Mouse (Mus musculus): ENCODE data around the gene Tmem156.

The Tmem156 gene

DNA sequence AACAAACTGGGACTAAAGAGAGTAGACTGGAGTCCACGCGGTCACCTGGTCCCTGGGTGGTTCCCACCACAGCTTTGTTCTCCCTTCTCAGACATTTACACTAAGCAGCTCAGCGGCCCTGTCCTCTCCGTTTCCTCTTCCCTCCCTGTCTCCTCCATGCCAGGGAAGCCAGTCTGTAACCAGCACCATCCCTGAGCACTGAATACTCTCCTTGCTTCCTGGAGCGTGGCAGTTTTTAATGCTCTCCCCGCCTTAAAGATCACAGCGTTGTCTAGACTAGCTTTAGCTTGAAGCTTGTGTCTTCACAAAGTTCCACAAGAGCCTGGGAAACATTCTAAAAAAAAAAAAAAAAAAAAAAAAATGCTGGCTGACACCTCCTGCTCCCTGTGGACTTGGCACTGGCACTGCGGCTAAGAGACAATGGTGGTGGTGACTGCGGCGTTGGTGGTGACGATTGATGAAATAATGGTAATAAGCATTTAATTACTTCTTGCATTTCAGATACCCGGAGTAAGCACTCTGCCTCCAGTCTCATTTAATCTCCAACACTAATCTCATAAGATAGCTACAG, 44.6 kb downstream of the Tmem156 start:
- DNase-seq (ENCODE audit: inconsistent ontology term) = peak; percentile 40

- DNase-seq (ENCODE audit: inconsistent ontology term) = no peak
Observed at GRCm38 (mm10) chr5:65046442-65047284, 45.3 kb downstream of the Tmem156 start.

DNA sequence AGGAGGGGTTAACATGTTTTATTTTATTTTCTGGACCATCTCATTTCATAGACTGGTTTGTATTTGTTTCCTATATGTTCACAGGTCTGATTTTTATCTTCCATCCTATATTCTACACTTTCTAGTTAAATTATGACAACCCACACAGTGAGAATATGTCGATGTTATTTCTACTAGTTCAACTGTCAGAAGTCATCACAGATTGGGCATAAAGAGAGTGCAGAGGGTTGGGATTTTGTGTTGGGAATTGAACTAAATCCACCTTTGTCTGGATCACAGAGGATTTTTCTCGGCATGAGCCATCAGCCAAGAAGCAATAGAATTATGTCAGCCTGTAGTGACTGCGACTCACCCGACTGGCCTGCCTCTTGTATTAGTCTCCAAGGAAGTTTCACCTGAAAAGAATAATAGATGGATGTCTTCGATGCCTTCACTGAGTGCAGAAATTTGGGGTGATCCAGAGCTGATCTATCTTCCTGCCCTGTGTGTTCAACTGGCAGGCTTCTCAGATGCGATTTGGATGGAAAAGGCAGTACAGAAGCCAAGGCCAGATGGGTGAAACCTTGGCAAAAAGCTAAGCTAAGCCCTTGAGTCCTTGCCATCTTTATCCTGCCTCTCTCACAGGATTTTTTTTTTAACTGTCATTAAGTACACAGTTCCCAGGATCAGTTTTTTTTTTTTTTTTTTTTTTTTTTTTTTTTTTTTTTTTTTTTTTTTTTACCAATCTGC, 46.1 kb downstream of the Tmem156 start:
- DNase-seq (ENCODE audit: inconsistent ontology term) = peak; percentile 30

- DNase-seq (ENCODE audit: inconsistent ontology term) = no peak
Observed at GRCm38 (mm10) chr5:65043407-65043895, 48.5 kb downstream of the Tmem156 start.

GRCm38 (mm10) chr5:65040463-65040862, 51.5 kb downstream of the Tmem156 start:
- no peak for DNase-seq (ENCODE audit: inconsistent ontology term)

- DNase-seq (ENCODE audit: inconsistent ontology term) = peak; percentile 78
Observed at GRCm38 (mm10) chr5:65038811-65039571, 52.9 kb downstream of the Tmem156 start.

GRCm38 (mm10) chr5:65038305-65038704, 53.6 kb downstream of the Tmem156 start:
- no peak for DNase-seq (ENCODE audit: inconsistent ontology term)

DNA sequence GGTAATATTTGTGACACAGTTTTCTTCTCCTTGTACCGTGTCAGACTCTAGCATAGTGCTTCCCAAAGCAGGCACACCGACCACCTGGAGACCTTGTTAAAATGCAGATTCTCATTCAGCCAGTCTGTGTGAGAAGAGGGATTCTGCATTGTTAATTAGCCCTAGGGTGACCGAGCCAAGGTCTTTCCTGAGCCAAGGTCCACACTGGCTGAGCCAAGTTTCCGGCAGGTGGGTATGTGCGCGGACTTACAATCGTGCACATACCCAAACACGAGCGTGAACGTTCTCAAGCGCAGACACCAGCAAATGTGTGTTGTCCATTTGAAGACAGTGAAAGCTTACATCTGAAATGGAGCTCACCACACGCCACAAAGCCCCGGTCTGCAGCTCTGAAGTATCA, 55.3 kb downstream of the Tmem156 start:
- DNase-seq (ENCODE audit: inconsistent ontology term) = no peak

- no peak for DNase-seq (ENCODE audit: inconsistent ontology term)
Observed at GRCm38 (mm10) chr5:65028019-65028418, 63.9 kb downstream of the Tmem156 start.

- DNase-seq (ENCODE audit: inconsistent ontology term) = no peak
Observed at GRCm38 (mm10) chr5:65026776-65027175, 65.2 kb downstream of the Tmem156 start.

- DNase-seq (ENCODE audit: inconsistent ontology term) = no peak
Observed at GRCm38 (mm10) chr5:65025916-65026315, 66.0 kb downstream of the Tmem156 start.

GRCm38 (mm10) chr5:65024641-65025040, 67.3 kb downstream of the Tmem156 start:
- no peak for DNase-seq (ENCODE audit: inconsistent ontology term)

GRCm38 (mm10) chr5:65022006-65022405, 69.9 kb downstream of the Tmem156 start:
- DNase-seq (ENCODE audit: inconsistent ontology term) = no peak

DNA sequence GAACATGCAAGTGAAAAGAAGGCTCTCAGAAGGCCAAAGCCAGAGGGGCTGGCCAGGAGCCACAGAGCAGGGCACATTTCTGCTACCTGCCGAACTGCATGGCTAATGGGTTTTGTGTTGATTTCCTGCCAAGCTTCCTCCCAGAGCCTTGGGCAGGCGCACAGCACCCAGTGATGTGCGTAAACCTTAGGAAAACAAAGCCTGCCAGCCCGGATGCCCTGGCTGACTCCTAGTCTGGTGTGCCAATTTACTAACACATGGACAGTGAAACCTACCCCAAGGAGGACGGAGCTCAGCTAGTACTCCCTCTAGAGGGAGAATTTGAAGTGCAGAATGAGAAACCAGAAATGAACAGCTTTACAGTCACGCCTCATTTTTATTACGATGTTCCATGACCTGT, 72.1 kb downstream of the Tmem156 start:
- peak; percentile 76 for DNase-seq (ENCODE audit: inconsistent ontology term)

GRCm38 (mm10) chr5:65019109-65019508, 72.8 kb downstream of the Tmem156 start:
- no peak for DNase-seq (ENCODE audit: inconsistent ontology term)

DNA sequence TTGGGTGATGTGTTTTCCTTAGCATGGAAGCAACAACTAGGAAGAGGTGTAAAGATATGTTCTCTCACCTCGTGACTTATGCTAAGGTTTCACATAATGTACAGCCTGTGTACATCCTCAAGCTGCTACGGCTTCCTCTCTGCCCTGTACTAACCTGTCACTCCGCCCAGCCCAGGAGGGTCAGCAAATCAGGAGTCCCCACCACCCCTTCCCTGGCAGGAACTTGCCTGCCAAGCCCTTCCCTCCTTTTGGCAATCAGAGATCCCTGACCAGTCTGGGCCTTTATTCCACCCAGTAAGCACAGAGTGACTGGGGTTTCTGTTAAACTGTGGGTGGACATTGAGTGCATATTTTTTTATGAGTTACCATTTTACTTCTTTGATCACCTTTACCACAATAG, 76.4 kb downstream of the Tmem156 start:
- no peak for DNase-seq (ENCODE audit: inconsistent ontology term)

GRCm38 (mm10) chr5:65011901-65012573, 79.9 kb downstream of the Tmem156 start:
- no peak for DNase-seq (ENCODE audit: inconsistent ontology term)

GRCm38 (mm10) chr5:65006011-65006491, 85.9 kb downstream of the Tmem156 start:
- DNase-seq (ENCODE audit: inconsistent ontology term) = no peak

- DNase-seq (ENCODE audit: inconsistent ontology term) = no peak
Observed at GRCm38 (mm10) chr5:65005251-65005650, 86.7 kb downstream of the Tmem156 start.
